ENCODE assay signal across 20 mouse cellular contexts in the genomic region with DNA sequence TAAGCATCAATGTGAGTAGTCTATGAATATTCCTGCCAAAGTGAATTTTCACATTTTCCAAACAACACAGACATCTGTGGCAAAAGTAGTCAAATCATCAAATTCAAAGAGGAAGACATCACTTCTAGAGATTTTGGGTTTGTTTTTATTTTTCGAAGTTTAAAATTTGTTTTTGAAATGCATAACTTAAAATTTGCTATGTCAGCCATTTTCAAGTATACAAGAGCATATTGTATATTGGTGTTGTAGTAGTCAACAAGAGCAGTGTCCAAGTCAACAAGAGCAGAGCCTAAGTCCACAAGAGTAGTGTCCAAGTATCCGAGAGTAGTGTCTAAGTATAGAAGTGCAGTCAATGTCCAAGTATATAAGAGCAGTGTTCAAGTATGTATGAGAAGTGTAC.
DNase-seq lines count a peak whose midpoint lies in the region; ATAC-seq and TF ChIP-seq lines count a peak whose summit lies in the region.
"Had no signal": no experiment of that assay in that cellular context is flagged by ENCODE, and none has a peak within 500 bp of the region (broad histone marks: within the 10 kb centered on the region; RNA-seq: fewer than 3 reads in every experiment).

No protein-coding gene starts in this region.

- no peak for ATAC-seq in neural tube, embryonic 15.5 days (ENCODE audit: low FRiP score)
- ATAC-seq: activated CD4-positive, CD25-positive, alpha-beta regulatory T cell, adult 4 months; CD4-positive, CD25-positive, alpha-beta regulatory T cell, adult 4 months; Patski had no signal

- H3K9me3 ChIP-seq in CH12.LX (replicated peaks; ENCODE audit: low read length), result no peaks in the 10 kb centered on the region
- H3K9me3 ChIP-seq in ES-E14 (ENCODE audit: control insufficient read depth, insufficient read depth, low read depth, low read length), result no peaks in the 10 kb centered on the region
- H3K9me3 ChIP-seq in neural tube, embryonic 15.5 days (replicated peaks), result no peaks in the 10 kb centered on the region
- H3K9me3 ChIP-seq: G1E had no signal

- DNase-seq in CH12.LX (ENCODE audit: extremely low read depth), result no peak
- DNase-seq in ES-E14 (ENCODE audit: low read depth, low spot score), result no peak
- DNase-seq in gastrocnemius, postnatal 10 days, result no peak
- DNase-seq: adrenal gland, adult 2 months; adrenal gland, adult 8-10 months; adrenal gland, postnatal 10 days; adrenal gland, postnatal 14 days; adrenal gland, postnatal 25 days; adrenal gland, postnatal 36 days; B cell, adult 2 months; cerebellum, adult 11 months; cerebellum, adult 11-12 months; cerebellum, adult 18-20 months; cerebellum, adult 2 months; cerebellum, adult 8-10 months had no signal

- H3K27ac ChIP-seq in CH12.LX (ENCODE audit: insufficient read depth, low read depth) (no peak overlapping the region), ES-E14 (ENCODE audit: insufficient read depth, low read depth, low read length, poor library complexity, severe bottlenecking) (no peak overlapping the region)
- H3K27ac ChIP-seq in neural tube, embryonic 15.5 days (replicated peaks), result no peak overlapping the region

- H3K4me1 ChIP-seq in CH12.LX (ENCODE audit: control insufficient read depth in 1 of 2, insufficient read depth in 2 of 2), result no peaks in the 10 kb centered on the region
- H3K4me1 ChIP-seq in ES-E14 (ENCODE audit: control insufficient read depth in 2 of 2, insufficient read depth in 2 of 2, low read length in 2 of 2, poor library complexity in 1 of 2), result no peaks in the 10 kb centered on the region
- H3K4me1 ChIP-seq in neural tube, embryonic 15.5 days, result no peaks in the 10 kb centered on the region

- TF ChIP-seq EP300 in CH12.LX (IDR thresholded peaks at IDR 0.05; ENCODE audit: low read length), result no peak

- H3K27me3 ChIP-seq in CH12.LX (replicated peaks), result no peaks in the 10 kb centered on the region
- H3K27me3 ChIP-seq in neural tube, embryonic 15.5 days (replicated peaks), result no peaks in the 10 kb centered on the region

- TF ChIP-seq POLR2A in CH12.LX (IDR thresholded peaks at IDR 0.05; ENCODE audit: low read depth, low read length), result no peak

- in situ Hi-C loops in CH12.LX (cut with MboI; ENCODE audit: low pct_ligation_motif_present, low pct_unique_long_range_greater_than_20kb, low sequenced_read_pairs), result loop anchor here (25.0 kb wide), 1 partner anchor 718 kb away; no protein-coding TSS in a partner anchor
- in situ Hi-C loops in ES-E14 (cut with MboI; ENCODE audit: low sequenced_read_pairs in 2 of 2, unreplicated experiment in 2 of 2), result loop anchor here in 1 of 2 experiments (25.0 kb wide), 1 partner anchor 907 kb away; no protein-coding TSS in a partner anchor

- no peaks in the 10 kb centered on the region for H3K79me2 ChIP-seq in CH12.LX (replicated peaks; ENCODE audit: control insufficient read depth, extremely low read depth, insufficient read depth, poor library complexity, severe bottlenecking)

- no peak for TF ChIP-seq RAD21 in CH12.LX (IDR thresholded peaks at IDR 0.05; ENCODE audit: low read depth, low read length)

- dilution Hi-C loops in CH12.LX (cut with MboI; ENCODE audit: extremely low pct_ligation_motif_present, extremely low pct_unique_long_range_greater_than_20kb, low sequenced_read_pairs), result no loop called here

- 93% methylated on average over 2 of the region's 2 CpGs for WGBS in neural tube, embryonic 15.5 days

- H3K9ac ChIP-seq in CH12.LX (ENCODE audit: insufficient read depth, low read depth), result no peak overlapping the region
- H3K9ac ChIP-seq in ES-E14 (ENCODE audit: insufficient read depth, low read depth, low read length, poor library complexity, severe bottlenecking), result no peak overlapping the region
- no peak overlapping the region for H3K9ac ChIP-seq in neural tube, embryonic 15.5 days (replicated peaks)

- TF ChIP-seq CTCF in CH12.LX (conservative IDR thresholded peaks at IDR 0.05 in 1 of 2, IDR thresholded peaks at IDR 0.05 in 1 of 2; ENCODE audit: low read depth in 2 of 2, low read length in 2 of 2), result no peak

- H3K4me2 ChIP-seq in CH12.LX (ENCODE audit: insufficient read depth, low read depth, poor library complexity, severe bottlenecking), result no peak overlapping the region
- no peak overlapping the region for H3K4me2 ChIP-seq in neural tube, embryonic 15.5 days

- H3K36me3 ChIP-seq in CH12.LX (replicated peaks in 1 of 2; ENCODE audit: control insufficient read depth in 1 of 2, insufficient read depth in 1 of 2, low read length in 1 of 2) (no peaks in the 10 kb centered on the region), ES-E14 (ENCODE audit: control insufficient read depth, insufficient read depth, low read length, poor library complexity, severe bottlenecking) (no peaks in the 10 kb centered on the region)
- no peaks in the 10 kb centered on the region for H3K36me3 ChIP-seq in neural tube, embryonic 15.5 days
- H3K36me3 ChIP-seq: G1E had no signal

- no peak overlapping the region for H3K4me3 ChIP-seq in CH12.LX (replicated peaks in 1 of 3; ENCODE audit: low read depth in 2 of 3, low read length in 2 of 3, poor library complexity in 1 of 3)
- H3K4me3 ChIP-seq in ES-E14 (ENCODE audit: insufficient read depth in 1 of 2, low read depth in 1 of 2, low read length in 2 of 2, poor library complexity in 1 of 2, severe bottlenecking in 1 of 2), result no peak overlapping the region
- no peak overlapping the region for H3K4me3 ChIP-seq in neural tube, embryonic 15.5 days (replicated peaks)

TF ChIP-seq in CH12.LX, 34 proteins besides CTCF, POLR2A, EP300 and RAD21:
- TF ChIP-seq MAFK (IDR thresholded peaks at IDR 0.05; ENCODE audit: insufficient replicate concordance, low read length) (peak; percentile 77), IRF4 (IDR thresholded peaks at IDR 0.05; ENCODE audit: low read depth, low read length) (no peak)

TF ChIP-seq in ES-E14, 5 proteins besides CTCF, POLR2A, EP300 and RAD21:
- TF ChIP-seq HCFC1 (IDR thresholded peaks at IDR 0.05; ENCODE audit: borderline replicate concordance, insufficient read depth, low read length), result no peak
- TF ChIP-seq ZC3H11A (IDR thresholded peaks at IDR 0.05; ENCODE audit: borderline replicate concordance, low read depth, low read length), result no peak
- TF ChIP-seq CHD2 (IDR thresholded peaks at IDR 0.05; ENCODE audit: low read depth, low read length), result no peak
- TF ChIP-seq ZNF384 (IDR thresholded peaks at IDR 0.05; ENCODE audit: low read depth, low read length), result no peak
- TF ChIP-seq MAFK (IDR thresholded peaks at IDR 0.05; ENCODE audit: insufficient read depth, low read depth, low read length), result peak; percentile 70; the same call in 1 of the 2 replicates
